Mouse (Mus musculus): ENCODE measurements around the gene Hps4. TPM values are rescaled to one million over a fixed set of nuclear protein-coding genes. Genes with fewer than 3 reads are reported as not detected.

Hps4 gene
- polyA plus RNA-seq, 1 experiment from 2014 or later: 18.9 TPM

- peaks cover 36% of the 10 kb centered on the region for H3K36me3 ChIP-seq (ENCODE audit: control insufficient read depth, insufficient read depth)
- WGBS: 92% methylated on average over 15 of the region's 15 CpGs
- no peak overlapping the region for H3K9ac ChIP-seq (ENCODE audit: low read length)
- no peak overlapping the region for H3K27ac ChIP-seq (ENCODE audit: low read length)
- H3K4me3 ChIP-seq (ENCODE audit: low read length): no peak overlapping the region
- no peak overlapping the region for H3K4me2 ChIP-seq (ENCODE audit: low read depth, low read length)
- H3K9me3 ChIP-seq (replicated peaks; ENCODE audit: control insufficient read depth, low read length): no peaks in the 10 kb centered on the region; the same call in 1 of the 2 replicates
- no peaks in the 10 kb centered on the region for H3K27me3 ChIP-seq (ENCODE audit: control insufficient read depth, insufficient read depth, low read length)
- H3K4me1 ChIP-seq (ENCODE audit: control insufficient read depth, insufficient read depth, low read length): peaks cover 22% of the 10 kb centered on the region
- ATAC-seq (replicated peaks; ENCODE audit: extremely low read depth, insufficient read depth, low FRiP score): no peak
Measured at GRCm38 (mm10) chr5:112327854-112328253, 15.0 kb upstream of the Hps4 start.

- H3K9ac ChIP-seq (ENCODE audit: low read length): no peak overlapping the region
- WGBS: 92% methylated on average over 14 of the region's 14 CpGs
- H3K4me2 ChIP-seq (ENCODE audit: low read depth, low read length): no peak overlapping the region
- H3K27ac ChIP-seq (ENCODE audit: low read length): no peak overlapping the region
- ATAC-seq (replicated peaks; ENCODE audit: extremely low read depth, insufficient read depth, low FRiP score): no peak
- no peaks in the 10 kb centered on the region for H3K9me3 ChIP-seq (replicated peaks; ENCODE audit: control insufficient read depth, low read length)
- H3K4me3 ChIP-seq (ENCODE audit: low read length): no peak overlapping the region
- H3K4me1 ChIP-seq (ENCODE audit: control insufficient read depth, insufficient read depth, low read length): peaks cover 14% of the 10 kb centered on the region
- peaks cover 57% of the 10 kb centered on the region for H3K36me3 ChIP-seq (ENCODE audit: control insufficient read depth, insufficient read depth)
- no peaks in the 10 kb centered on the region for H3K27me3 ChIP-seq (ENCODE audit: control insufficient read depth, insufficient read depth, low read length)
Measured at GRCm38 (mm10) chr5:112329805-112330564, 12.9 kb upstream of the Hps4 start.

- 18% methylated on average over 2 of the region's 2 CpGs for WGBS
- Histone ChIP-seq H3K4me1 (ENCODE audit: control insufficient read depth, insufficient read depth, low read length) (no peaks in the 10 kb centered on the region), H3K36me3 (ENCODE audit: control insufficient read depth, insufficient read depth) (peaks cover 76% of the 10 kb centered on the region), H3K9ac (ENCODE audit: low read length) (no peak overlapping the region), H3K27ac (ENCODE audit: low read length) (no peak overlapping the region), H3K4me2 (ENCODE audit: low read depth, low read length) (no peak overlapping the region), H3K27me3 (ENCODE audit: control insufficient read depth, insufficient read depth, low read length) (no peaks in the 10 kb centered on the region), H3K4me3 (ENCODE audit: low read length) (no peak overlapping the region), H3K9me3 (replicated peaks; ENCODE audit: control insufficient read depth, low read length) (no peaks in the 10 kb centered on the region)
- no peak; the same call in 1 of the 2 replicates for ATAC-seq (replicated peaks; ENCODE audit: extremely low read depth, insufficient read depth, low FRiP score)
Measured at GRCm38 (mm10) chr5:112335473-112335872, 7.4 kb upstream of the Hps4 start.

- Histone ChIP-seq H3K4me1 (ENCODE audit: control insufficient read depth, insufficient read depth, low read length) (peaks cover 5% of the 10 kb centered on the region), H3K36me3 (ENCODE audit: control insufficient read depth, insufficient read depth) (peaks cover 61% of the 10 kb centered on the region), H3K27ac (ENCODE audit: low read length) (no peak overlapping the region), H3K4me2 (ENCODE audit: low read depth, low read length) (no peak overlapping the region), H3K9ac (ENCODE audit: low read length) (no peak overlapping the region), H3K9me3 (replicated peaks; ENCODE audit: control insufficient read depth, low read length) (no peaks in the 10 kb centered on the region), H3K27me3 (ENCODE audit: control insufficient read depth, insufficient read depth, low read length) (no peaks in the 10 kb centered on the region), H3K4me3 (ENCODE audit: low read length) (no peak overlapping the region)
- WGBS: 91% methylated on average over 22 of the region's 22 CpGs
- no peak for ATAC-seq (replicated peaks; ENCODE audit: extremely low read depth, insufficient read depth, low FRiP score)
Measured at GRCm38 (mm10) chr5:112337004-112337403, 5.9 kb upstream of the Hps4 start.

- peaks cover 39% of the 10 kb centered on the region for H3K36me3 ChIP-seq (ENCODE audit: control insufficient read depth, insufficient read depth)
- 63% methylated on average over 7 of the region's 7 CpGs for WGBS
- no peak for ATAC-seq (replicated peaks; ENCODE audit: extremely low read depth, insufficient read depth, low FRiP score)
- peaks cover 15% of the 10 kb centered on the region for H3K4me1 ChIP-seq (ENCODE audit: control insufficient read depth, insufficient read depth, low read length)
- no peaks in the 10 kb centered on the region for H3K9me3 ChIP-seq (replicated peaks; ENCODE audit: control insufficient read depth, low read length)
- no peak overlapping the region for H3K4me2 ChIP-seq (ENCODE audit: low read depth, low read length)
- no peaks in the 10 kb centered on the region for H3K27me3 ChIP-seq (ENCODE audit: control insufficient read depth, insufficient read depth, low read length)
- H3K27ac ChIP-seq (ENCODE audit: low read length): no peak overlapping the region
- no peak overlapping the region for H3K9ac ChIP-seq (ENCODE audit: low read length)
- no peak overlapping the region for H3K4me3 ChIP-seq (ENCODE audit: low read length)
Measured at GRCm38 (mm10) chr5:112339215-112339614, 3.7 kb upstream of the Hps4 start.

GRCm38 (mm10) chr5:112343205-112343595, 317 bp downstream of the Hps4 start:
- peak overlapping the region; percentile 93 for H3K4me2 ChIP-seq (ENCODE audit: low read depth, low read length)
- peaks cover 15% of the 10 kb centered on the region for H3K4me1 ChIP-seq (ENCODE audit: control insufficient read depth, insufficient read depth, low read length)
- H3K36me3 ChIP-seq (ENCODE audit: control insufficient read depth, insufficient read depth): peaks cover 7% of the 10 kb centered on the region
- peak overlapping the region; percentile 74 for H3K4me3 ChIP-seq (ENCODE audit: low read length)
- H3K27ac ChIP-seq (ENCODE audit: low read length): peak overlapping the region; percentile 15; the same call in 1 of the 2 replicates
- peak overlapping the region; percentile 90 for H3K9ac ChIP-seq (ENCODE audit: low read length)
- H3K27me3 ChIP-seq (ENCODE audit: control insufficient read depth, insufficient read depth, low read length): no peaks in the 10 kb centered on the region
- no peaks in the 10 kb centered on the region for H3K9me3 ChIP-seq (replicated peaks; ENCODE audit: control insufficient read depth, low read length)
- 0% methylated on average over 24 of the region's 24 CpGs for WGBS
- ATAC-seq (replicated peaks; ENCODE audit: extremely low read depth, insufficient read depth, low FRiP score): peak; percentile 69

GRCm38 (mm10) chr5:112344092-112344960, 1.4 kb downstream of the Hps4 start:
- peaks cover 6% of the 10 kb centered on the region; the same call in 1 of the 2 replicates for H3K36me3 ChIP-seq (ENCODE audit: control insufficient read depth, insufficient read depth)
- 80% methylated on average over 6 of the region's 6 CpGs for WGBS
- no peaks in the 10 kb centered on the region for H3K27me3 ChIP-seq (ENCODE audit: control insufficient read depth, insufficient read depth, low read length)
- no peaks in the 10 kb centered on the region for H3K9me3 ChIP-seq (replicated peaks; ENCODE audit: control insufficient read depth, low read length)
- no peak for ATAC-seq (replicated peaks; ENCODE audit: extremely low read depth, insufficient read depth, low FRiP score)
- no peak overlapping the region for H3K27ac ChIP-seq (ENCODE audit: low read length)
- peaks cover 15% of the 10 kb centered on the region for H3K4me1 ChIP-seq (ENCODE audit: control insufficient read depth, insufficient read depth, low read length)
- H3K4me3 ChIP-seq (ENCODE audit: low read length): no peak overlapping the region
- H3K4me2 ChIP-seq (ENCODE audit: low read depth, low read length): no peak overlapping the region
- no peak overlapping the region for H3K9ac ChIP-seq (ENCODE audit: low read length)

GRCm38 (mm10) chr5:112346211-112346965, 3.5 kb downstream of the Hps4 start:
- Histone ChIP-seq H3K27me3 (ENCODE audit: control insufficient read depth, insufficient read depth, low read length) (no peaks in the 10 kb centered on the region), H3K27ac (ENCODE audit: low read length) (no peak overlapping the region), H3K4me2 (ENCODE audit: low read depth, low read length) (no peak overlapping the region), H3K9me3 (replicated peaks; ENCODE audit: control insufficient read depth, low read length) (no peaks in the 10 kb centered on the region), H3K9ac (ENCODE audit: low read length) (no peak overlapping the region), H3K4me1 (ENCODE audit: control insufficient read depth, insufficient read depth, low read length) (peaks cover 15% of the 10 kb centered on the region), H3K4me3 (ENCODE audit: low read length) (no peak overlapping the region), H3K36me3 (ENCODE audit: control insufficient read depth, insufficient read depth) (peaks cover 15% of the 10 kb centered on the region)
- 82% methylated on average over 16 of the region's 16 CpGs for WGBS
- no peak for ATAC-seq (replicated peaks; ENCODE audit: extremely low read depth, insufficient read depth, low FRiP score)
